Mouse (Mus musculus) left cerebral cortex, adult 2 months (tissue): ENCODE measurements at regions not wholly inside any gene's neighbourhood (a gene's known extent, or its start where the extent isn't known, plus 50 kb on each side); places are given as distances from the start of the nearest gene placed in this dataset.

Experiments
- DNase-seq, 2 experiments: peaks; one replicate each; pipeline ENCODE4 v3.0.0; 2021 to 2022; ENCODE audit warnings: low spot score in 2 of 2, mixed read lengths in 1 of 2; ENCODE audit errors: extremely low spot score in 1 of 2
- H3K27ac ChIP-seq: fragments of 200-600 bp; 2 replicates; pipeline ENCODE4 v1.8.1; 2022
- H3K4me3 ChIP-seq: fragments of 200-600 bp; 2 replicates; pipeline ENCODE4 v1.8.1; 2022
- CTCF ChIP-seq: fragments of 200-600 bp; IDR thresholded peaks from 2 replicates; pipeline ENCODE4 v1.8.1; 2022; ENCODE audit warnings: antibody characterized with exemption, mild to moderate bottlenecking, moderate library complexity
- intact Hi-C: fragments of 180-260 bp; cut with DNase I; formaldehyde crosslinking; loops from one replicate; pipeline ENCODE4 v1.15.1; 2025

- no peak overlapping the region for H3K27ac ChIP-seq
- no peak for TF ChIP-seq CTCF
Observed at GRCm38 (mm10) chr10:98720256-98721005, 193.8 kb upstream of the Atp2b1 start.

DNA sequence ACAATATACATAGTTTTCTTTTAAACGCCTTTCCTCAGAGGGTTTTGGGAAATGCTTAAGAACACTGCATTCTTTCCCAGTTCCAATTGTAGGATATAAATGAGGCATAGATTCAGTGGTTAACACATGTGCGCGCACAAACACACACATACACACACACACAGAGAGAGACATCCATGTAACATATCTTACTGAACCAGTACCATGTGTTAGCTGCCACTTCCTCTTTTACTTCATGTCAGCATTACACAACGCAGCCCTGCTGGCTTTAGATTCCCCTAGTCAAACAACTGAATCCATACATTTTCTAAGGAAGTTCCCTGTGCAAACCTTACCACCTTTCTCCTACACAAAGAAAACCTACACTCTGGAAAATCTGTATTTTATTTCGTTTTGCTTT, 189.1 kb upstream of the Atp2b1 start:
- Histone ChIP-seq H3K4me3 (no peak overlapping the region), H3K27ac (no peak overlapping the region)
- intact Hi-C loops, result no loop called here
- DNase-seq, result no peak
- TF ChIP-seq CTCF, result no peak

More at GRCm38 (mm10) chr10:98720256-98721005, 193.8 kb upstream of the Atp2b1 start:
- no peak for DNase-seq
- intact Hi-C loops, result no loop called here
- H3K4me3 ChIP-seq, result no peak overlapping the region

DNA sequence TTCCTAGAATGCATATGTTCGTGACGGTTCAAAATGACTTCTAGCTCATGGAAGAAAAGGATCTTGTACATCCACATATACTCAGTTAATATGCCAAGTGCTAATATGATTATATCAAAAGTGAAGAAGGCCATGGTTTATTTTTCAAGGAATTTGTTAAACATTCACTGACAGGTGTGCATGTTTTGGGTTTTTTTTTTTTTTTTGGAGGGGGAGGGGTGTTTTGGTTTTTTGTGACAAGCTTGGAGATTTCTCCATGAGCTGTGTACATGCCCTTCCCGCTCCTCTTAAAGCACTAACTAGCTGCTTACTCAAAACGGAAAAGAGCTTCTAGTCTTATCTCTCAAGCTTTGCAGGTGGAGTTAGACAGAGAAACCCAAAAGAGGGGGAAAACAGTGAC, 187.1 kb upstream of the Atp2b1 start:
- TF ChIP-seq CTCF, result no peak
- H3K4me3 ChIP-seq, result no peak overlapping the region
- DNase-seq, result no peak
- intact Hi-C loops, result no loop called here
- no peak overlapping the region for H3K27ac ChIP-seq

GRCm38 (mm10) chr10:98728396-98729030, 185.7 kb upstream of the Atp2b1 start:
- no peak for TF ChIP-seq CTCF
- Histone ChIP-seq H3K4me3 (no peak overlapping the region), H3K27ac (no peak overlapping the region)
- no peak for DNase-seq
- intact Hi-C loops, result no loop called here

DNA sequence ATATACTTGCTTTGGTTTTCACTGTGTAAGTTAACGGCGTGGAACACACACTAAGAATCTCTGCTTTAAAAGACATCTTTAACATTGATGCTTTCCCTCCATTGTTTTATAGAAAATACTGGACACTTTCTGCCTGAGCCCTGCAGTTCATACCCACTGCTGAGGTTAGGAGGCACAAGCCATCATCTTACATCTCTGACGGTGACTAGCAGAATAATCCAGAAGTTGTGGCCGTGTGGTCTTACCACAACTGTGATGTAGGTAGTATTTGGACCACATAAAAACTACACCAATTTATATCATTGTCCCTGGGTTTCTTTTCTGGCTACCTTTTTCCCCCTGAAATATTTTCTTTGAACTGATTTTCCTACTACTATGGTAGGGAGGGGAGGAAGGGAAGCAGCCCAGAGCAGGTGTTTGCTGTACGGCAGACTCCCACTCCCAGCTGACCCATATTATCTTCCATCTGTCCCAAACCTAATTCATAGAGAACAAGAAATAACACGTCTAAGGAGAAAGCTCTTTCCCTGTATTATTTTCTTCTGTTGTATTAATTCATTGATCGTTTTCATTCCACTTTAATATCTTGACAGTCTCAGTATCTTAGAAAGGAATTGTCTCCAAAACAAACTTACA, 180.1 kb upstream of the Atp2b1 start:
- no peak for TF ChIP-seq CTCF
- Histone ChIP-seq H3K27ac (no peak overlapping the region), H3K4me3 (no peak overlapping the region)
- DNase-seq, result no peak
- intact Hi-C loops, result no loop called here

DNA sequence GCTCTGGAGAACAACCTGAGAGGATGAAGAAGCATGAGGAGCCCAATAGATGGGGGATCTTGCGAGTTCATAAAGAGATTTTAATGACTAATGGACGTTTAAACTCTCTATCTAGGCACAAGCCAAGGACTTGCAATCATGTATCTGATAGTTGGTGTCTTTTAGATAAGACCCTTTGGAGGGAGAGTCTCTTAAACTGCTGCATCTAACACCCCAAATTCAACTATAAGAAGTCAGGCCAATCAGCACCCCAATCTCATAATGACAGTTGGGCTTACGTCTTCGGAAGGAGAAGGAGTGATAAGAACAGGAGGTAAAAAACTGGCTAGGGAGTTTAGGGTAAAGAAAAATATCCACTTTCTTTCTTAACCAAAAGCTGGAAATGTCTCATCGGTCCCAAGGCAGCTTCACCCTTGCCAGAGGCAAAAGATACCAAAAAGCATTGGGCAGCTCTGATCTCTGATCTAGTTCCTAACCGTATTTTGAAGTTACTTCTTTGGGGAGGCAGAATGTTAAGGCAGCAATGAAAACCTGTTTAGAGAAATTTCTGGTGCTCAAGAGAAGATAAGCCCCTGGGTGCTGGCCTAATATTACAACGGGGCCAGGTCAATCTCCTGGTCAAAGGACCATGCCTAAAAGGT, 173.6 kb upstream of the Atp2b1 start:
- intact Hi-C loops, result loop anchor here (5.0 kb wide), 2 partner anchors 113 to 172 kb away; partner anchors contain the start of gene Atp2b1
- no peak for TF ChIP-seq CTCF
- H3K27ac ChIP-seq, result no peak overlapping the region
- no peak overlapping the region for H3K4me3 ChIP-seq
- DNase-seq, result no peak

DNA sequence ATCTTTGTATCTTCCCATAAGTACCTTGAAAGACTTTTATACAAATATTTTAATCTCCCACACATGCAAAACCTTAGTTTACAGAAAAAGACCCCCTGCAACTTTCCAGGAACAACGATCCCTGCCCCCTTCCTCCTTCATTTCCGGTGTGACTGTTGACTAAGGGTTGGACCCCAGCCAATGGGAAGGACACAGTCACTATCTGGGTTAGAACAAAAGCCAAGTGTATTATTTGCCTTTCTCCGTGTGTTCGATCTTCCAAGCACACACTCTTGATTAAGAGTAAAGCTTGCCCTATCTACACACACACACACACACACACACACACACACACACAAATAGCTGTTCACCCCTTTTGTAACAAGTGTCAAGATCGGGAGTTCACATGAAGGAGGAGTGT, 172.8 kb upstream of the Atp2b1 start:
- no peak for TF ChIP-seq CTCF
- intact Hi-C loops, result loop anchor here (5.0 kb wide), 2 partner anchors 114 to 171 kb away; partner anchors contain the start of gene Atp2b1
- Histone ChIP-seq H3K27ac (no peak overlapping the region), H3K4me3 (no peak overlapping the region)
- DNase-seq, result no peak

GRCm38 (mm10) chr10:98742822-98743605, 171.2 kb upstream of the Atp2b1 start:
- no peak for TF ChIP-seq CTCF
- peak; percentile 22 to 57 for DNase-seq
- intact Hi-C loops, result loop anchor here (5.0 kb wide), 2 partner anchors 116 to 169 kb away; partner anchors contain the start of gene Atp2b1
- Histone ChIP-seq H3K4me3 (0 out of 2 replicates have a peak overlapping the region, but pooled peaks have one; percentile 4), H3K27ac (peak overlapping the region; percentile 82)

- DNase-seq, result no peak
- H3K4me3 ChIP-seq, result no peak overlapping the region
- no peak overlapping the region for H3K27ac ChIP-seq
- TF ChIP-seq CTCF, result no peak
- intact Hi-C loops, result loop anchor here (5.0 kb wide), 2 partner anchors 117 to 168 kb away; partner anchors contain the start of gene Atp2b1
Observed at GRCm38 (mm10) chr10:98744246-98744645, 170.0 kb upstream of the Atp2b1 start.

DNA sequence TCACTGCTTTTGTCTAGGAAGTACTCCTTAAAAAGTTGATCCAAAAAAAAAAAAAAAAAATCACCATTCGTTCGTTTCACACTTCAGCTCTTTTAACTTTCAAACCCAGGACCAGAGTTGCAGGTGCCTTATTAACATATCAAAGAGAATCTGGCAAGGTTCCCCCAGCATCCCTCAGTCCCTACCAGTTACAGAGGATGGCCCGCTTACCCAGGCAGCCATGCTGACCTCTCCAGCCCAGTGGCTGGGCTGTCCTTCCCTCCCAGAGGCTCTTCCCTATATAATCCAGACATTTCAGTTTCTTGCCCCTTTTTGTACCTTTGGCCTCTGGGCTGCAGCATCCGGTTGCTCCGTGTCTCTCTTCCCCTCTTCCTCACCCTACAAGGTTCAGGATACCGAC, 169.5 kb upstream of the Atp2b1 start:
- TF ChIP-seq CTCF, result no peak
- Histone ChIP-seq H3K27ac (no peak overlapping the region), H3K4me3 (no peak overlapping the region)
- intact Hi-C loops, result loop anchor here (5.0 kb wide), 2 partner anchors 117 to 168 kb away; partner anchors contain the start of gene Atp2b1
- no peak for DNase-seq

DNA sequence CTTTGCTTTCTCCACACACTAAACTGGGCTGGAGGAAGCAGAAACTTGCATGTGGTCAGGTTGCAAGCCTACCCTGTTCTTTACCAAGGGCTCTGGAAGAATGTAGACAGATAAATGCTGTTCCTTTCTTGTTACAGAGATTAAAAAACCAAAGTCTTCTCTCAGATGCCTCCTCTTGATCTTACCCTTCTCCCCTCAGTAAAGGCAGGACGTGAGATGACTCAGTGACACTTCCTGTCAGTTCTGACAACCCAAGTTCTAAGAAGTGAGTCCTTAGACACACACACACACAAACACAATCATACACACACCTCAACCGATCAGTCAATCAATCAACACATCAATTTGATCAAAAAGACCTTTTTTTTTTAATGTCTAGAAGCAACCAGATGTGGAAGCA, 168.8 kb upstream of the Atp2b1 start:
- Histone ChIP-seq H3K4me3 (no peak overlapping the region), H3K27ac (no peak overlapping the region)
- no peak for DNase-seq
- TF ChIP-seq CTCF, result no peak
- intact Hi-C loops, result no loop called here
